Mouse (Mus musculus): ENCODE data around the gene Exoc2.

DNA sequence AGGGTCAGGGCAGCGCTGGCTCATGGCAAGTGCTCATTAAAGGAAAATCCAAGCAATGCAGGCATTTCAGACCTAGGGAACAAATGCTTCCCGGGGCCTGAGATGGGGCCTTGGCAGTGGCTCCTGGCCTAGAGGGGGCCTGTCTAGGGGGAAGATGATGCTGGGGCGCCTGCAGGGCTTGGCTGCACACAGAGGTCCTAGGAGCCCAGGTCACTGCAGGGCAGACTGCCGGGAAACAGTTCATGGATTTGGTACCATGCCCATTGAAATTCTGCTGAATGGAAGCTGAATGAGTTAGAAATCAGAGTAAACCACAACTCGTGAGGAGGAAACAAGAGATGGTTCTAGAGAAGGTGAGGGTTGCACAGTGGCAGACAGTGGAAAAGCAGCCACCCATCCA, 183.9 kb downstream of the Exoc2 start:
- no peak for TF ChIP-seq USF2 (IDR thresholded peaks at IDR 0.05; ENCODE audit: borderline replicate concordance in 1 of 2, insufficient read depth in 1 of 2, low read depth in 1 of 2, low read length in 2 of 2)
- no peak for TF ChIP-seq CTCF (IDR thresholded peaks at IDR 0.05 in 2 of 3, conservative IDR thresholded peaks at IDR 0.05 in 1 of 3; ENCODE audit: control insufficient read depth in 1 of 3, insufficient read depth in 1 of 3, low read depth in 2 of 3, low read length in 3 of 3, poor library complexity in 1 of 3, severe bottlenecking in 1 of 3)
- TF ChIP-seq GATA1 (IDR thresholded peaks at IDR 0.05; ENCODE audit: low read depth, low read length): no peak
- no peak for TF ChIP-seq JUND (IDR thresholded peaks at IDR 0.05; ENCODE audit: low read depth, low read length)
- no peak for TF ChIP-seq TAL1 (IDR thresholded peaks at IDR 0.05; ENCODE audit: low read length)
- TF ChIP-seq POLR2A (IDR thresholded peaks at IDR 0.05; ENCODE audit: control insufficient read depth in 1 of 2, insufficient read depth in 1 of 2, low read depth in 1 of 2, low read length in 2 of 2, poor library complexity in 1 of 2): no peak
- no peak for TF ChIP-seq MAFK (IDR thresholded peaks at IDR 0.05; ENCODE audit: borderline replicate concordance, low read depth, low read length)
- TF ChIP-seq BHLHE40 (IDR thresholded peaks at IDR 0.05; ENCODE audit: borderline replicate concordance, low read depth, low read length): no peak
- TF ChIP-seq TBP (IDR thresholded peaks at IDR 0.05; ENCODE audit: low read depth, low read length): no peak
- TF ChIP-seq HCFC1 (IDR thresholded peaks at IDR 0.05; ENCODE audit: low read depth, low read length): no peak
- TF ChIP-seq POLR2AphosphoS2 (IDR thresholded peaks at IDR 0.05; ENCODE audit: low read length): no peak
- TF ChIP-seq E2F4 (IDR thresholded peaks at IDR 0.05; ENCODE audit: borderline replicate concordance, low read depth, low read length): no peak
